Mouse (Mus musculus) heart, postnatal 0 days (tissue): ENCODE results near the gene Lamb2. TPM values are rescaled to one million over a fixed set of nuclear protein-coding genes. Genes with fewer than 3 reads are reported as not detected.

Source experiments
- ATAC-seq: fragments of 200-750 bp; cut with Nextera tagmentation; 2 replicates; pipeline ENCODE4 v1.8.0; 2017; ENCODE audit warnings: low read depth, moderate number of reproducible peaks, moderate library complexity; ENCODE audit not compliant: insufficient read depth
- DNase-seq: peaks from one replicate; pipeline ENCODE4 v3.0.0-alpha.2; 2016; ENCODE audit warnings: low spot score
- H3K27ac ChIP-seq: fragments of 300-500 bp; sonication (generic); 2 replicates; pipeline ENCODE4 v1.5.1; 2014; ENCODE audit warnings: low read depth, mild to moderate bottlenecking
- H3K27me3 ChIP-seq: fragments of 300-500 bp; sonication (generic); 2 replicates; pipeline ENCODE4 v1.6.1; 2014; ENCODE audit warnings: low read length, mixed read lengths; ENCODE audit not compliant: control insufficient read depth, insufficient read depth
- H3K36me3 ChIP-seq: fragments of 300-500 bp; sonication (generic); replicated peaks from 2 replicates; pipeline ENCODE4 v1.6.1; 2014; ENCODE audit warnings: low read length, mixed read lengths; ENCODE audit not compliant: control insufficient read depth, insufficient read depth
- H3K4me1 ChIP-seq: fragments of 300-500 bp; sonication (generic); 2 replicates; pipeline ENCODE4 v1.6.1; 2014; ENCODE audit warnings: antibody characterized with exemption; ENCODE audit not compliant: control insufficient read depth, insufficient read depth
- H3K4me2 ChIP-seq: fragments of 300-500 bp; sonication (generic); 2 replicates; pipeline ENCODE4 v1.6.1; 2014; ENCODE audit warnings: low read depth, mild to moderate bottlenecking, low read length, moderate library complexity
- H3K4me3 ChIP-seq: fragments of 300-500 bp; sonication (generic); 2 replicates; pipeline ENCODE4 v1.5.1; 2014; ENCODE audit warnings: low read depth, low read length
- H3K9ac ChIP-seq: fragments of 300-500 bp; sonication (generic); replicated peaks from 2 replicates; pipeline ENCODE4 v1.6.1; 2014; ENCODE audit warnings: low read depth, low read length, mixed read lengths
- H3K9me3 ChIP-seq: fragments of 300-500 bp; sonication (generic); replicated peaks from 2 replicates; pipeline ENCODE4 v1.6.1; 2016; ENCODE audit warnings: low read length; ENCODE audit not compliant: control insufficient read depth
- CTCF ChIP-seq: IDR thresholded peaks from 2 replicates; pipeline ENCODE4 v1.5.1; 2016; ENCODE audit warnings: antibody characterized with exemption, control low read depth, low read depth
- EP300 ChIP-seq: IDR thresholded peaks from 2 replicates; pipeline ENCODE4 v1.6.1; 2016; ENCODE audit warnings: antibody characterized with exemption, low read depth
- WGBS: fragments of 180-500 bp; shearing (Covaris S2); extraction: QIAGEN DNeasy Blood & Tissue Kit; methylation state at CpG from one replicate; pipeline ENCODE4 v1.1.7; 2014; 5-methylcytosine and 5-hydroxymethylcytosine counted together
- polyA plus RNA-seq: library from polyadenylated mRNA; unstranded; fragments of >200 nt; fragmentation: Nextera tagmentation; extraction: Ambion mirVana; gene quantifications from 2 replicates; pipeline ENCODE4 v1.2.1, GENCODE M21; 2015
- total RNA-seq: library from RNA; depleted of rRNA; stranded (reverse); fragments of >200 nt; gene quantifications from 2 replicates; pipeline ENCODE4 v1.2.3, GENCODE M21; 2014; ENCODE audit warnings: low replicate concordance

The Lamb2 gene
- total and polyA plus RNA-seq, 2 experiments from 2014 or later, result 50.8 to 182 TPM

DNA sequence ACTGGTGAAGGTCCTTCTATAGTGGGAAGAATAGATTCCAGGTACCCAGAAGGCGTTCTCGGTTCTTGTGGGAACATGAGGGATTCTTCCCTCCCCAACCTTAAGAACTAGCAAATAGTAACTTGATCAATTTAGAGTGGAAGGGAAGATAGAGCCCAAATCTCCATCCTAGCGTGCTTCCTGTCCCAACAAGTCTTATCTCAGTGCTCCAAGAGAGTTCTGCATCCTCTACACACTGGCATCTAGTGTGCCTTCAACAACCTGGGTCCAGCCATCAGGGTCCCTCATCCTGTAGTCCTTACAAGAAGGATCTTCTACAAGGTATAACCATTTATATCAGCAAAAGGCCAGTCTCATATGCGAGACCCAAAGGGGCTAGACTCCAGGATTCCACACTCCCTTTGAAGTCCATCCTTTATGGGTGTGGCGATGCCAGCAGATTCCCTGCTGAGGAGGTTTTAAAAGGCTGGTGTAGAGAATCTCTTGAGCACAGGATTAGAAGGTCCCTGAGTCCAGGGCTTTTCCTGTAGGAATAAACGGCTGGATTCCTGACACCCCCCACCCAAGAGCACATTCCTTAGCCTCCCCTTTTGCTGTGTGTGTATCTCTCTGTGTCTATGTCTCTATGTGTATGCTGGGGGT, 27.9 kb upstream of the Lamb2 start:
- Histone ChIP-seq H3K36me3 (peaks cover 12% of the 10 kb centered on the region), H3K4me1 (peaks cover 24% of the 10 kb centered on the region)
- ATAC-seq, result no peak

DNA sequence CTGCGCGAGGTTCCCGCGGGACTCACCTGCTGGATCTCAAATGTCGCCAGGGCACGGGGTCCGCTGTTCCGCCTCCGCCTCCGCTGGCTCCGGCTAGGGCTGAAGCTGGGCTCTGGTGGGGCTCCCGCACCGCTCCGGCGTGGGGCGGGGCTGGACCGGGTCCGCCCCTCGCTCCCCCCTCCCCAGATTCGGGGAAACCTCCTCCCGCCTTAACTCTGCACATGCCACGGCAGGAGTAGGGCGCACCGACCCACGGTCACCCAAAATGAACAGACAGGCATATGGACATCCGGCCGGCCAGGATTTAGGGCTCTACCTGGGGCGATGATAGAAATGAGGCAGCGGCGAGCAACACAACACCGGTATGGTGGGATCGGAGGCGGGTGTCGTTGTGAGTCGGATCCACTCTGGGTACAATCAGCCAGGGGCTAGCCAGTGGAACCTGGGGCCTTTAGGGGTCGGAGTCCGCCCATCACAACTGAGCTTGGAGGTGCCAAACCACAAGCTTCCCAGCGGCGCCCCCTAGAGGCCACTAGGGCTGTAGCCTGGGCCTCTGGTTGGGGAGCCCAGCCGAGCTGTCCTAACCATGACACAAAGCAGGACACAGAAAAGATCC, 27.1 kb upstream of the Lamb2 start:
- peak; percentile 76 for ATAC-seq
- WGBS, result under 1% methylated on average over 40 of the region's 40 CpGs
- peaks cover 24% of the 10 kb centered on the region for H3K4me1 ChIP-seq

More for the DNA sequence above, 27.9 kb upstream of the Lamb2 start:
- Histone ChIP-seq H3K27me3 (no peaks in the 10 kb centered on the region), H3K4me2 (peak overlapping the region; percentile 98), H3K4me3 (peak overlapping the region; percentile 65), H3K9ac (peak overlapping the region; percentile 67), H3K27ac (peak overlapping the region; percentile 93), H3K9me3 (no peaks in the 10 kb centered on the region)
- DNase-seq, result no peak
- TF ChIP-seq EP300, result no peak
- WGBS, result 39% methylated on average over 6 of the region's 6 CpGs

DNA sequence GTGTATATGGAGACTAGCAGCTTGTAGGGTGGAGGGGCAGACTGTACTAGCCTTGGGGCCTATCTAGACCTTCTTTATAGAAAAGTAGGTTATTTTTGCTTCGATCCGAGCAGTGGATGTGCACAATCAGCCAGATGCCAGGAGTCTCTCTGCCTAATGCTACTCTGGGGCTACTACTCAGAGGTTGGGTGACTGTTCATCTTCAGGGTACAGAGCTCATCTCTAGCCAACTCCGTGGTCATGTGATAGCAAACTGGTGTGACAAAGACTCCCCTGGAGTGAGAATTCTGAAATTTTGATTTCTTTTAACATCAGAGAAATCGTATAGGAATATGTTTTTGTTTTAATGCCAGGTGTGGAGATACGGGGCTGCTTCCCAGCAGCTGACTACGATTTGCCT, 26.6 kb upstream of the Lamb2 start:
- Histone ChIP-seq H3K27me3 (no peaks in the 10 kb centered on the region), H3K4me3 (peak overlapping the region; percentile 65), H3K4me1 (peaks cover 24% of the 10 kb centered on the region), H3K4me2 (peak overlapping the region; percentile 98), H3K27ac (peak overlapping the region; percentile 93; the same call in 1 of the 2 replicates), H3K9me3 (no peaks in the 10 kb centered on the region), H3K36me3 (peaks cover 6% of the 10 kb centered on the region), H3K9ac (peak overlapping the region; percentile 67; the same call in 1 of the 2 replicates)
- DNase-seq (no peak), ATAC-seq (no peak)
- no peak for TF ChIP-seq CTCF
- peak; percentile 31; the same call in 1 of the 2 replicates for TF ChIP-seq EP300
- 27% methylated on average over 6 of the region's 6 CpGs for WGBS

More for the DNA sequence above, 27.1 kb upstream of the Lamb2 start:
- H3K4me3 ChIP-seq, result peak overlapping the region; percentile 65
- no peaks in the 10 kb centered on the region for H3K27me3 ChIP-seq
- peaks cover 11% of the 10 kb centered on the region for H3K36me3 ChIP-seq
- H3K9ac ChIP-seq, result peak overlapping the region; percentile 67
- DNase-seq, result peak; percentile 86
- no peaks in the 10 kb centered on the region for H3K9me3 ChIP-seq
- peak overlapping the region; percentile 98 for H3K4me2 ChIP-seq
- H3K27ac ChIP-seq, result peak overlapping the region; percentile 93
- TF ChIP-seq EP300 (0 out of 2 replicates have a peak, but pooled peaks have one; percentile 30), CTCF (peak; percentile 89)

GRCm38 (mm10) chr9:108453458-108453857, 26.1 kb upstream of the Lamb2 start:
- no peak for ATAC-seq
- no peaks in the 10 kb centered on the region for H3K9me3 ChIP-seq
- no peak overlapping the region for H3K4me3 ChIP-seq
- H3K36me3 ChIP-seq, result peaks cover under 1% of the 10 kb centered on the region; the same call in 1 of the 2 replicates
- no peak for DNase-seq
- peak overlapping the region; percentile 93; the same call in 1 of the 2 replicates for H3K27ac ChIP-seq
- 64% methylated on average over 4 of the region's 4 CpGs for WGBS
- H3K4me1 ChIP-seq, result peaks cover 24% of the 10 kb centered on the region
- H3K9ac ChIP-seq, result no peak overlapping the region
- H3K4me2 ChIP-seq, result no peak overlapping the region
- TF ChIP-seq CTCF, result no peak
- TF ChIP-seq EP300, result no peak
- H3K27me3 ChIP-seq, result no peaks in the 10 kb centered on the region

GRCm38 (mm10) chr9:108454429-108454828, 25.1 kb upstream of the Lamb2 start:
- no peaks in the 10 kb centered on the region for H3K36me3 ChIP-seq
- H3K9me3 ChIP-seq, result no peaks in the 10 kb centered on the region
- H3K4me3 ChIP-seq, result no peak overlapping the region
- peaks cover 22% of the 10 kb centered on the region for H3K4me1 ChIP-seq
- no peak overlapping the region for H3K27ac ChIP-seq
- H3K9ac ChIP-seq, result no peak overlapping the region
- no peak overlapping the region for H3K4me2 ChIP-seq
- TF ChIP-seq EP300 (no peak), CTCF (no peak)
- ATAC-seq (no peak), DNase-seq (no peak)
- no peaks in the 10 kb centered on the region for H3K27me3 ChIP-seq
- WGBS, result 84% methylated on average over 6 of the region's 6 CpGs
